Mouse (Mus musculus) embryonic fibroblast, embryonic 13.5 days (primary cell): ENCODE measurements around the gene Mss51. TPM values are rescaled to one million over a fixed set of nuclear protein-coding genes. Genes with fewer than 3 reads are reported as not detected.
A peak's percentile ranks its signal among the peaks of the same experiment; 100 is the strongest.

ENCODE experiments used
- H3K27ac ChIP-seq: 2 replicates; pipeline ENCODE4 v1.5.1; 2012; ENCODE audit warnings: low read length, control low read depth, inconsistent platforms; ENCODE audit not compliant: insufficient read depth
- H3K4me1 ChIP-seq: 2 replicates; pipeline ENCODE4 v1.6.1; 2011; ENCODE audit warnings: low read length; ENCODE audit not compliant: control insufficient read depth, insufficient read depth
- H3K4me3 ChIP-seq: 2 replicates; pipeline ENCODE4 v1.5.1; 2011; ENCODE audit warnings: mild to moderate bottlenecking, control low read depth, low read length; ENCODE audit not compliant: insufficient read depth
- CTCF ChIP-seq: IDR thresholded peaks from 2 replicates; pipeline ENCODE4 v1.5.1; 2011; ENCODE audit warnings: mild to moderate bottlenecking, control low read depth, low read length, moderate library complexity, borderline replicate concordance; ENCODE audit not compliant: insufficient read depth
- POLR2A ChIP-seq: IDR thresholded peaks from 2 replicates; pipeline ENCODE4 v1.6.1; 2011; ENCODE audit warnings: low read depth, mild to moderate bottlenecking, control low read depth, low read length, moderate library complexity
- polyA plus RNA-seq: library from polyadenylated mRNA; stranded (reverse); fragments of >200 nt; gene quantifications from 2 replicates; pipeline ENCODE4 v1.2.4, GENCODE M21; 2011; ENCODE audit warnings: low read depth; ENCODE audit not compliant: missing spikeins, insufficient read length

The Mss51 gene
- polyA plus RNA-seq: 1.2 TPM in 2 replicates

DNA sequence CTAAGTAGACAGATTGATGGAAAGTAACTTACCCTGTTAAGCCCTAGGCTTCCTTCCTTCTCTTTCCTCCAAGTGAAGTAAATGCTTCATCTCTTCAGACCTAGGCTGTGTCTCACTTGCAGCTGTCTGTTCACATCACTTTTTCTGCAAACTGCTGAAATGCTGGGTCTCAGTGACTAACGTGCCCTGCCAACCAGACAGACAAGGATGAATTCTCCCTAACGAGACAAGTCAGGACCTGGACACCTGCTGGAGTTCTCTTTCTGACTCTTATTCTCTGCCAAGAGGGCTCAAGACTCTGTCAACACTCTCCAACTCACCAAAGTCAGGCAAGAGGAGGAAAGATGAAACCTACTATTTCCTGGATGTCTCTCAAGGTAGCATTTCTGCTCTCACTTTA is at the start of gene Mss51:
Gene Mss51, minus strand, starts transcription at position 299 of the 400 bp plus-strand sequence.
- Histone ChIP-seq H3K4me3 (no peak within 1 kb of the TSS), H3K27ac (no peak within 1 kb of the TSS), H3K4me1 (no peaks in the 10 kb centered on the region; the same call in 1 of the 2 replicates)
- TF ChIP-seq CTCF (no peak), POLR2A (no peak)

DNA sequence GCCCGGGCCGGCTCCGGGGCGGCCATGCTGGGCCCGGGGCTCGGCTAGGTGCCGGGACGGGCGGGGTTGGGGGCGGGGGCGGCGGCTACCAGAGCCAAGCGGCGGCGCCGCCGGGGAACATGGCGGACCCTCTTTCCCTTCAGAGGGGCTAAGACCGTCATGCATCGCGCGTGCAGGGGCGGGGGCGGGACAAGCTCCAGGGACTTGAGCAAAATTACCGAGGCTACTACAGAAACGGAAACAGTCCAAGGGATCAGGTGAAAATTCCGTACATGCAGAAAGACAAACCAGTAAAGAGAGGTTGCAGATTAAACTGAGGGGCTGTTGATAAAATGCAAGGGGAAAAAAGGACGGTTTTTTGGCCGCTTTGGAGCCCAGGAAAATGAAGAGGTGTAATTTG is 49.7 kb upstream of the Mss51 start, which contains the start of gene Ppp3cb:
Gene Ppp3cb, minus strand, starts transcription at position 159 of the 400 bp plus-strand sequence.
- H3K27ac ChIP-seq: peak within 1 kb of the TSS; percentile 98
- TF ChIP-seq POLR2A (0 out of 2 replicates have a peak, but pooled peaks have one; percentile 35), CTCF (no peak)
- H3K4me1 ChIP-seq: no peaks in the 10 kb centered on the region
- peak within 1 kb of the TSS; percentile 81 for H3K4me3 ChIP-seq

DNA sequence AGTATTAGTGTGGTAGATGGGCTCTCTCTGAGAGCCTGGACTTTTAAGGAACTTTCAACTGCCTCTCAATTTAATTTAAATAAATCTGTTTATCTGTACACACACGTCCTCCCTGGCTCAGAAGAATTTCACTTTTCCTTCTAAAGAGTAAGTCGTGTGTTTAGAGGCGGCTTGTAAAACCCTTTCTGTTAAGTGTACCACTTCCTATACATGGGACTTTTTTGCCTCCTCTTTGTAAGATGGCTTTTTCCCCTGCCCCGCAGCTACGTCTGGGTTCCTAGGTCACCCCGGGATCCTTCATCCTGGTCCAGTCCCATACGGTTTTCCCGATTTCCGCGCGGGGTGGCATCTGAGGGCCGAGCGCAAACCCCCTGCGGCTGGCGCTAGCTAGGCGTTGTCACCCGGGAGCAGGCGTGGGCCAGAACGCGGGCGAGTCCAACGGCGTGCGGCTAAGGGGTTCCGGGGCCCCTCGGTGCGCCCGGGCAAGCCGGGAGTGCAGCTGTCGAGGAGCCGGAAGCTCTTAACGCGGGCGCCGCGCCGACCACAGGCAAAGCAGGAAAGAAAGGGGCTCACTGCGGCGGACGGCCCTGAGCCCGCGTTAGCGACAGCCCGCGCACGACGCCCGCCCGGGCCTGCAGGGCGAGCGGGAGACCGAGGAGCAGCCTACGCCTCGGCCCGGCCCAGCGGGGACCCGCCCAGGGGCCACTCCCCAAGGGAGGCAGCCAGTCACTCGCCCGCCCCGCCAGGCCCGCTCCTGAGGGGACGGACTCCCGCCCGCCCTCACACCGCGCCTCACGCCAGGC is 49.0 kb upstream of the Mss51 start:
- Histone ChIP-seq H3K27ac (peak overlapping the region; percentile 98), H3K4me1 (no peaks in the 10 kb centered on the region)
- TF ChIP-seq POLR2A (peak; percentile 98), CTCF (no peak)

DNA sequence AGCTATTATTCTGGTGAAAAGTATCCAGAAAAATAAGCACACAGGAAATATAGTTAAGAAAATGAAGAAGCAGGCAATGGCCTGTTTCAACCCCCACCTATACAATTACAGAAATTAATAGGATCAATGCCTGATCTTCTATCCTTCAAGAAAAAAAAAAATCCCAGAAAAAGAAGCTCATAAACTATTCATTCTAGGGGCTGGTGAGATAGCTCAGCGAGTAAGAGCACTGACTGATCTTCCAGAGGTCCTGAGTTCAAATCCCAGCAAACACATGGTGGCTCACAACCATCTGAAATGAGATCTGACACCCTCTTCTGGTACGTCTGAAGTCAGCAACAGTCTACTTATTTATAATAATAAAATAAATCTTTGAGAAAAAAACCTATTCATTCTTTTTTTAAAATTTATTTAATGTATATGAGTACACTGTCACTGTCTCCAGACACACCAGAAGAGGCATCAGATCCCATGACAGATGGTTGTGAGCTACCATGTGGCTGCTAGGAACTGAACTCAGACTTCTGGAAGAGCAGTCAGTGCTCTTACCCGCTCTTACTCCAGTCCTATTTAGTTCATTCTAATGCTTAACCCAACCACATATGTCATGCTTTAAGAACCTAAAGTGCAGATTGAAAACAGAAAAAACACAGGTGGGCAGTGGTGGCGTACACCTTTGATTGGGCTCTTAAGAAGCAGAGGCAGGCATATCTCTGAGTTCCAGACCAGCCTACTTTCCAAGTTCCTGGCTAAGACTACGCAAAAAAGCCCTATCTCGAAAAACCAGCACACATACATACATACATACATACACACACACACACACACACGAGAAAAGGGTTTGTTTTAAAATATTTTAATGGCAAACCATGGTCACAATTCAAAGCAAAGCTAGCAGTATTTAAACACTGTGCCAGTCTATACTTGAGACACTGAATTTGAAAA is 48.0 kb upstream of the Mss51 start:
- TF ChIP-seq CTCF (no peak), POLR2A (0 out of 2 replicates have a peak, but pooled peaks have one; percentile 18)
- Histone ChIP-seq H3K4me1 (no peaks in the 10 kb centered on the region), H3K27ac (no peak overlapping the region), H3K4me3 (peak overlapping the region; percentile 76)

More for the DNA sequence above, 49.0 kb upstream of the Mss51 start:
- peak overlapping the region; percentile 81 for H3K4me3 ChIP-seq

DNA sequence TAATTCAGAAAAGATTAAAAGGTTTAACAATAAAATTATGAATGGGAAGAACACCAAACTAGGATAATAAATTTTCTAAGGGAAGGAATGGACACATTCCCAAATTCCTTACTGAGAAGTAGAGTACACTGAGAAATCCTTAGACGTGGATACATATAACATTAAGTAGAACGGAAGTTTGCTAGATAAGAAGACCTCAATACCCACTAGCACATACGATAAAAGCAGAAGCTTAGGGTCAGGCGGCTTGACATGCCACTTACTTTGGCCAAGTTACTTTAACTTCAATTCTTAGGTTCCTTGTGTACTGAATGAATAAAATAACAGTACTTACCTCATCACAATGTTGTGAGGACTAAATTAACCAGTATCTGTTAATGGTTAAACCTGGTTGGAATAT is 32.9 kb upstream of the Mss51 start:
- Histone ChIP-seq H3K4me3 (no peak overlapping the region), H3K27ac (no peak overlapping the region), H3K4me1 (no peaks in the 10 kb centered on the region)
- TF ChIP-seq POLR2A: no peak

DNA sequence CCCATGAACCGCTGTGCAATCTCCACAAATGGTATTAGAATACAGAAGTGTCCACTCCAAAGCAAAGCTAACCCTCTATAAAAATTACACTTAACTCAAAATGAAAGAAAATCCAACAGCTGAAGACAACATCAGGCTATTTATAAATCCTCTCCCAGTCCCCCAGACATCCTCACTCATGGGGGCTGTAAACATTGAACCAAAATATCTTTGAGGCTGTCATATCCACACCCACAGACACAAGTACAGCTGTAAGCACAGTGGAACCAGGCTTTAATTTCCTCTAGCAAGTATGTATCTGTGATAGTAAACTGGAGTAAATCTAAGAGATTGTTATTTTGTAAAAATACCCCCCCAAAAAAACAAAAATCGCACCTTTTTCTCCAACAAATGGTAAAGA is 23.5 kb upstream of the Mss51 start:
- Histone ChIP-seq H3K4me1 (no peaks in the 10 kb centered on the region), H3K4me3 (no peak overlapping the region), H3K27ac (no peak overlapping the region)
- TF ChIP-seq POLR2A: no peak
- TF ChIP-seq CTCF: no peak

DNA sequence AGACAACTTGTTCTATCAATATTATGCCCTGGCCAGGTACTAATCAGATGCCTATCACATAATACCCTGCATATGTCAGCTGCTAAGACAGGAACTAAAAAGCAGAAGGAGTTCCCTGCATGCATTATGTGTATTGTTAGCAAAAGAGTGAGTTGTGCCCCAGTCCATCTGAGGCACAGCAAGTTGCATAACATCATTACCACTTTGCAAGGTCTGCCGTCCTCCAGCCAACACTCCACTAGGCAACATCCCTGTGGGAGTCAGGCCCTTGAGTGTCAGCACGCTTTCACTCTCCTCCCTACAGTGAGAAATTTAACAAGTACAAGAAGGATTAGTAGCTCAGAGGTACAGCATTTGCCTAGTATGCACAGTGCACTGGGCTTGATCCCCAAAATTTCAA is 11.7 kb upstream of the Mss51 start:
- Histone ChIP-seq H3K27ac (no peak overlapping the region), H3K4me1 (no peaks in the 10 kb centered on the region), H3K4me3 (no peak overlapping the region)
- TF ChIP-seq POLR2A (no peak), CTCF (no peak)

DNA sequence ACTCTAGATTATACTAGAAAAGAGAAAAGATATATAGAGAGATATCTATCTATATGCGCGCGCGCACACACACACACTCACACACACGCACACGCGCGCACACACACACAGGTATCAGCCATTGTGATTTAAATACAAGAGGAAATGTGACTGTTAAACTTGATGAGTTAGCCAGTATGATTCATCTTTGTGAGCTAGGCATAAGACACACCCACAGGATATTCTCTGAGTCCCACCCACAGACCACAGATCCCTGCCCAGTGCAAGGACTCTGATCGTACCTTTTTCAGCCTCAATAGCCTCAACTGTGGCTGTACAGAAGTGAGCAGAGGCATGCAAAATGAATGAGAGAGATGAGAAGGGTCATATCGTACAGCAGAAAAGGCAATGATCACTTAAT is 6.3 kb upstream of the Mss51 start:
- TF ChIP-seq POLR2A: no peak
- no peak for TF ChIP-seq CTCF
- Histone ChIP-seq H3K27ac (no peak overlapping the region), H3K4me3 (no peak overlapping the region), H3K4me1 (peaks cover 6% of the 10 kb centered on the region)

DNA sequence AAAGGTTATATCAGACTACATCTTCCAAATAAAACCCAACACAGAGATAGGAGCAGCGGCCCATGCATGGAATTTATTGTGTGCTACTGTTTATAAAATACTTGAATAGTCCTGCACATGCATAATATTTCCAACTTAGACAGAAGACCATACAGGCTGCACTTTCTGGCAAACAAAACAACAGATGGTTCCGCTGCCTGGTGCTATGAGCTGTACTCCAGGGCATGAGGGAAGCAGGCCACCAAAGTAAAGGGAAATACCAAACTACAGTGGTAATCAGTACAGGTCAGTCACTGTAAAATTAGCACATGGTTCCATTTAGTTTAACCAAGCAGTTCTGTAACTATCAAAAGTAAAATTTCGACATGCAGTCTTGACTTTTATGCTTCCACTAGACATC is 3.3 kb upstream of the Mss51 start:
- TF ChIP-seq CTCF (no peak), POLR2A (no peak)
- Histone ChIP-seq H3K4me1 (peaks cover 6% of the 10 kb centered on the region), H3K4me3 (no peak overlapping the region), H3K27ac (no peak overlapping the region)
